Mouse (Mus musculus) neural tube, embryonic 11.5 days (tissue): ENCODE results near the gene ccdc198. TPM values are rescaled to one million over a fixed set of nuclear protein-coding genes. Genes with fewer than 3 reads are reported as not detected.

ENCODE experiments used
- ATAC-seq: fragments of 200-750 bp; cut with Nextera tagmentation; 2 replicates; pipeline ENCODE4 v1.8.0; 2017; ENCODE audit warnings: moderate number of reproducible peaks, mild to moderate bottlenecking, moderate TSS enrichment, moderate library complexity; ENCODE audit not compliant: insufficient read depth, low FRiP score, low TSS enrichment
- DNase-seq: peaks from one replicate; pipeline ENCODE4 v3.0.0-alpha.2; 2015; ENCODE audit warnings: low spot score
- H3K27ac ChIP-seq: fragments of 300-500 bp; sonication (generic); 2 replicates; pipeline ENCODE4 v1.5.1; 2014; ENCODE audit warnings: low read depth, mild to moderate bottlenecking, low read length
- H3K27me3 ChIP-seq: fragments of 300-500 bp; sonication (generic); 2 replicates; pipeline ENCODE4 v1.6.1; 2014; ENCODE audit warnings: mild to moderate bottlenecking, low read length, mixed read lengths; ENCODE audit not compliant: control insufficient read depth, insufficient read depth
- H3K36me3 ChIP-seq: fragments of 300-500 bp; sonication (generic); 2 replicates; pipeline ENCODE4 v1.6.1; 2014; ENCODE audit warnings: mild to moderate bottlenecking, low read length, moderate library complexity, mixed read lengths; ENCODE audit not compliant: control insufficient read depth, insufficient read depth
- H3K4me1 ChIP-seq: fragments of 300-500 bp; sonication (generic); 2 replicates; pipeline ENCODE4 v1.6.1; 2014; ENCODE audit warnings: low read length, mixed read lengths; ENCODE audit not compliant: control insufficient read depth, insufficient read depth
- H3K4me2 ChIP-seq: fragments of 300-500 bp; sonication (generic); 2 replicates; pipeline ENCODE4 v1.6.1; 2014; ENCODE audit warnings: low read depth, mild to moderate bottlenecking, moderate library complexity
- H3K4me3 ChIP-seq: fragments of 300-500 bp; sonication (generic); 2 replicates; pipeline ENCODE4 v1.5.1; 2014; ENCODE audit warnings: low read depth, low read length
- H3K9ac ChIP-seq: fragments of 300-500 bp; sonication (generic); 2 replicates; pipeline ENCODE4 v1.6.1; 2014; ENCODE audit warnings: mild to moderate bottlenecking, low read length
- H3K9me3 ChIP-seq: fragments of 300-500 bp; sonication (generic); 2 replicates; pipeline ENCODE4 v1.6.1; 2016; ENCODE audit warnings: low read length; ENCODE audit not compliant: control insufficient read depth
- WGBS: fragments of 180-500 bp; shearing (Covaris S2); extraction: QIAGEN DNeasy Blood & Tissue Kit; methylation state at CpG from one replicate; pipeline ENCODE4 v1.1.7; 2014; 5-methylcytosine and 5-hydroxymethylcytosine counted together
- polyA plus RNA-seq: library from polyadenylated mRNA; unstranded; fragments of >200 nt; fragmentation: Nextera tagmentation; extraction: Ambion mirVana; gene quantifications from 2 replicates; pipeline ENCODE4 v1.2.1, GENCODE M21; 2014

The ccdc198 gene
- polyA plus RNA-seq, 1 experiment from 2014 or later = 0.46 TPM

DNA sequence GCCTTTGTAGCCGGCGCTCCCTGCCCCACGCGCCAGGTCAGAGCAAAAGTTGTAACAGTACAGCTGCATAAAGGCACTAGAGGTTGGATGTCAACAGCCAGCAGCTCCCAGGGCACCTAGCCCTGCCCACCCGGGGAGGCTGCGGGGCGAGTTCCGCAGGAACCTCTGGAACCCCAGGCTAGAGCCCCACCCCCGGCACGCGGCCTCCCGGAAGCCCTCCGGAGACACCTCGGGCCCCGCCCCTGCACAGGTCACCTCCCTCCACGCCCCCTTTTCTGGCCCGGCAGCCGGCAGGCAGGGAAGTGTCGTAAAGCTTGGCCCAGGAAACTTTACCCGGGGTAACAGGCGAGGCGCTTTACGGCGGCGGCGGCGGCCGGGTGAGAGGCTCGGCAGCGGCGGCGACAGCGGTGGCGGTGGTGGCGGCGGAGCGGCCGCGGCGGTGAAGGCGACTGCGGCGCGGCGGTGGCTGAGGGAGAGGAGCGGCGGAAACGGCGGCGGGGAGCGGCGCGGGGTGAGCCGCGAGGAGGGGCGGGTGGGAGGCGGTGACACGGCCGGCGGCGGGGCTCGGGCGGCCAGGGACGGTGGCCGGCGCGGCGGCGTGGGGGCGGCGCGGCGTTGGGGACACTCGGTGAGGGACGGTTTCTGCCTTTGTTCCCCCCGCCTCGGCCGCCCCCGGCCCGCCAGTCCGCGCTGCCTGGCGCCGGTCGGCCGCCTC lies 73.2 kb downstream of the ccdc198 start, which contains the start of gene Naa30:
Gene Naa30 (plus strand): TSS at position 360 of the 715 bp plus-strand sequence.
- Histone ChIP-seq H3K36me3 (no peaks in the 10 kb centered on the region), H3K4me1 (peaks cover 16% of the 10 kb centered on the region), H3K27ac (peak within 1 kb of the TSS; percentile 70), H3K27me3 (no peaks in the 10 kb centered on the region), H3K4me2 (peak within 1 kb of the TSS; percentile 81), H3K9ac (peak within 1 kb of the TSS; percentile 97), H3K9me3 (no peaks in the 10 kb centered on the region), H3K4me3 (peak within 1 kb of the TSS; percentile 97)
- DNase-seq (peak; percentile 94), ATAC-seq (peak; percentile 88)
- WGBS = 1% methylated on average over 41 of the region's 86 CpGs

DNA sequence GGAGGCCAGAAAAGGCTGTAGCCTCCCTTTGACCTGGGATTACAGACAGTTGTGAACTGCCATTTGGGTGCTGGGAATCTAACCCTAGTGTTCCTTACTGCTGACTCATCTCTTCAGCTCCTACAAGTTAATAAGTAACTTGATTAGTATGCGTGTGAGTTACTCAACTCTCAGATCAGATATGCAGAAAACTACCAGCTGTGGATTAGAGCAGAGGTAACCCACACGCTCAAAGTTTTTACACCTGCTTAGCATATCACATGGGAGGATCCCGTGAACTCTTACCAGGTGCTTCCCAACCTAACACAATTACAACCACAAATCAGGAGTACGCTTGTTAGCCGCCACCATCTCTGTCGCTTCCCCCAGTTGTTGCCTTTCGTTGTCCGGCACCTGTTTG lies 74.0 kb downstream of the ccdc198 start:
- H3K36me3 ChIP-seq = no peaks in the 10 kb centered on the region
- H3K4me1 ChIP-seq = peaks cover 16% of the 10 kb centered on the region
- H3K4me2 ChIP-seq = peak overlapping the region; percentile 81
- H3K27ac ChIP-seq = no peak overlapping the region
- no peaks in the 10 kb centered on the region for H3K27me3 ChIP-seq
- DNase-seq = no peak
- 34% methylated on average over 8 of the region's 8 CpGs for WGBS
- no peaks in the 10 kb centered on the region for H3K9me3 ChIP-seq
- ATAC-seq = peak; percentile 43; the same call in 1 of the 2 replicates
- H3K9ac ChIP-seq = peak overlapping the region; percentile 97
- peak overlapping the region; percentile 97 for H3K4me3 ChIP-seq

Other genes starting within 250 kb of the ccdc198 start
- 34.8 and 36.8 TPM in 2 replicates for gene Ap5m1, start 179.4 kb downstream of the ccdc198 start, polyA plus RNA-seq
- gene Exoc5, start 178.8 kb downstream of the ccdc198 start, polyA plus RNA-seq = 95.9 and 97.3 TPM in 2 replicates
- gene Naa30, start 73.2 kb downstream of the ccdc198 start, polyA plus RNA-seq = 18.5 and 18.9 TPM in 2 replicates